Mouse (Mus musculus) frontal cortex, postnatal 14 days (tissue): ENCODE measurements at regions not wholly inside any gene's neighbourhood (a gene's known extent, or its start where the extent isn't known, plus 50 kb on each side); places are given as distances from the start of the nearest gene placed in this dataset.

Experiments
- DNase-seq, 2 experiments: peaks; one replicate each; pipeline ENCODE4 v3.0.0; 2022; ENCODE audit warnings: low spot score in 2 of 2

DNA sequence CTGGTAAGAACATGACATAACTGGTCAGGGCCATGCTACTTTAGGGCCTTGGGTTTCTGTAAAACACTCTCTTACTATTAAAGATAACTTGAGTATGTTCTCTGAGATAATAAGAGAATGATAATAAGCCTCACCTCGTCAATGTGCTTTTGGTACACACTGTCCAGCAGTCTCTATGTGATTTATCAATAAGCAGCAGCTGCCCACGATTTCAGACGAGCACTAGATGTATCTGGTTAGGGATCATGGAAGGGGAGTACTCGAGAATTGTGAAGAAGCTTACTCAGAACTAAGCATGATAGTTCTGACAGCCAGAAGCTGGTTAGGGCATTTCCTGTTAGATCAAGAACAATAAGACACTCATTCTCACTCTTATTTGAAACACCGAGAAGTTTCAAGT, 53.8 kb downstream of the Neurod6 start:
- no peak for DNase-seq

DNA sequence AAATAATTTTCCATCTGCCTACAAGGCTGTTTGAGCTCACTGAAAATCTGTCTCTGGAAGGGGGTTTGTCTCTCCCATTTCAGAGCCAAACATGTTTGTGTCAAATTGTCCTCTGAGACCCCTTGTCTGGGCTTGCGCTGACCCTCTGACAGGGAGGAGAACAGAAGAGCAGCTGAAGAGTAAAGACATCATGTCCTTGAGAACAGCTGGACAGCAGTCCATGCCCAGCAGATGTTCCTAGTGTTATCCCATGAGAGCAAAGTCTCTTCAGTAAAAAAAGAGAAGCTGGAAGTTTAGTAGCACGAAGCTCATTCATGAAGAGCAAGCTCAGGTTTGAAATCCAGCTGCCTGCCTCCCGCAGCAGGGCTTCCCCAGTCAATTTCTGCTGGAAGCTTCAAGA, 60.7 kb downstream of the Neurod6 start:
- DNase-seq, result no peak

DNA sequence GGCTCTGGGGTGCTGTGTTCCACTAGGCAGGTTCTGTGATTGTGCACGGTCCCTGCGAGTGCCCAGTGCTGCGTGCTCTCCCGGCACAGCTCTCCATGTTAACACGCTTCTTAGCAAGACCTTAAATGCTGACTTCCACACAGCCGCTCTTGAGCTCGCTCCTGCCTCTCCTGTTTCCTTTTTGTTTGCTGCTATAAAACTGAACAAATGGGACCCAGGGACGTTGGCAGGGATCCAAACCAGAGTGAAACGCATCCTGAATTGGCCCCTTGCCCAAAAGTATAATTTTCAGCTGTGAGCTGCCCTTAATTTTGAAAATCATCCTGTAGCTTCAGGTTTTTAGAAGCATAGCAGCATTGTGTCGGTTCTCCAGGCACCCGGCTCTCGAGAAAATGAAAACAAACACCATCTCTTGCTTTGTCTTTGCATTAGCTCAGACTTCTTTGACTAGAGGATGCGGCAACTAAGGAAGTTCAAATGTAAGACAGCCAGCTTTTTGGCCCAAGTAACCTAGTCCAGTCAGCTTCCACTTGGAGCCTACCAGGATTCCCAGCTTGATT, 63.1 kb downstream of the Neurod6 start:
- DNase-seq, result peak; percentile 39 to 47

- DNase-seq, result no peak
Measured at GRCm38 (mm10) chr6:55610395-55610794, 70.7 kb downstream of the Neurod6 start.

GRCm38 (mm10) chr6:55609976-55610375, 71.1 kb downstream of the Neurod6 start:
- DNase-seq, result no peak

DNA sequence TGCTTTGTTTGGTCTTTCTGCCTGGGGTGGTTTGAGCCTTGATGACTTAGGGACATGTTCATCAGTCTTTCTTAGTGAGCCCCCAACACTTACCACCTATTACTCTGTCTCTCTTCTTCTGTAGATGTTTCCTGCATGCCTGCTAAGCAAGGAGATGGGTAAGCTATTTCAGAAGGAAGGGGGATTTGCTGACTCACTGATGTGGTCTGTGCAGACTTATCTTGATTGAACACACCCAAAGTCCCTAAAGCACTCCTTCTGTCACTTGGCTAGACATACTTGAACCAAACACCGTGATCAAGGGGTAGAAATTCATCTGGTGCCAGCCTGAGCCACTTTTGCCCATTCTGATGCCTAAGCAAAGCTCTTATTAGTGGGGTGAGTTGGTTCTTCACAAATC, 72.0 kb downstream of the Neurod6 start:
- no peak for DNase-seq

DNA sequence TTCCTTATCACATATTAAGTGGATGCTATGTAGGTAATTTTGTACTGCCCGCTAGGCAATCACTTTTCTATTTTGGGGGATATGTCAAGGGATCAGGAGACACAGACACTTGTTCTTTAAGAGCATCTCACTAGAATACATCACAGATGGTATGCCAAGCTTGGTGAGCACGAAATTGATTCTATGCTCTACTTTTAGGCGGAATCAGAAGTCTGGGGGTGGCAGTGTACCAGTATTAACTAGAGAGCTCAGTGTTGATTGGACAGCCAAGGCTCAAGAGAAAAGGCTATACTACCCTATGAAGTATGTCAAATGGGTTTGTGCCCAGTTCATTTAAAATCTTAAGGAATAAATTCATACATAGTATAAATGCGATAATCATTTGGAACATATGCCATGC, 84.0 kb downstream of the Neurod6 start:
- no peak for DNase-seq

GRCm38 (mm10) chr6:55592126-55592525, 88.9 kb downstream of the Neurod6 start:
- DNase-seq, result peak; percentile 33 to 60

GRCm38 (mm10) chr6:55581106-55581505, 100.0 kb downstream of the Neurod6 start:
- DNase-seq, result no peak

DNA sequence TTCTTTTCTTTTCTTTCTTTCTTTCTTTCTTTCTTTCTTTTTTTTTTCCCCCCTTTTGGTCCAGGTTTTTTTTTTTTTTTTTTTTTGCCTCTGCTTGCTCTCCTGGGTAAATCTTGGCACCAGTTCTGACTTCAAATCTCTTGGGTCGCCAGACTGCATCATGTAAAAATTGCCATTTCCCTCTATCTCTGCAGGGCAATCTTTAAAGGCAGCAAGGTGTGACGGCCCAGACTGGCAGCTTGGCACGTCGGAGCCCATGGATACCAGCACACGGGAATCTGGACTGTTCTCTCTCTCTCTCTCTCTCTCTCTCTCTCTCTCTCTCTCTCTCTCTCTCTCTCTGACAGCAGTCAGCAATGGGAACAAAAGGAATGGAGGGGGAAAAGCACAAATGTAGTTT, 101.0 kb downstream of the Neurod6 start:
- DNase-seq, result no peak

- DNase-seq, result no peak
Measured at GRCm38 (mm10) chr6:55579611-55580010, 101.5 kb downstream of the Neurod6 start.

DNA sequence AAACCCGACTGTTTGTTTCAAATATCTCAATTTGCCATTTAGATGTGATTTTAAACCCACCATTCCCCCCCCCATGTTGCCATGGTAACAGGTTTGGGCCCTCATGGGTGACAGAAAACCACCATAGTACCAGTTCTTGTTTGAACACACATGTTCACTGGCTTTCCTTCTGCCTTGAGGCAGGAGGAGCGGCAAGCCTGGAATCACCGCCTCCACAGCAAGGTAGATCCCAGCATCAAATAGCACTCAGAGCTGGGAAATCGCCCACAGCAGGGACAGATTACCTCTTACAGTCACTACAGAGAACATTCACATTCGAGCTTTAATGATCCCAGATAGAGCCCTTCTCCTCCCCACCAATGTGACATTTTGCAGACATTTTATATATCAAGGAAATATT, 102.0 kb downstream of the Neurod6 start:
- no peak for DNase-seq

GRCm38 (mm10) chr6:55578051-55578450, 103.0 kb downstream of the Neurod6 start:
- DNase-seq, result no peak

DNA sequence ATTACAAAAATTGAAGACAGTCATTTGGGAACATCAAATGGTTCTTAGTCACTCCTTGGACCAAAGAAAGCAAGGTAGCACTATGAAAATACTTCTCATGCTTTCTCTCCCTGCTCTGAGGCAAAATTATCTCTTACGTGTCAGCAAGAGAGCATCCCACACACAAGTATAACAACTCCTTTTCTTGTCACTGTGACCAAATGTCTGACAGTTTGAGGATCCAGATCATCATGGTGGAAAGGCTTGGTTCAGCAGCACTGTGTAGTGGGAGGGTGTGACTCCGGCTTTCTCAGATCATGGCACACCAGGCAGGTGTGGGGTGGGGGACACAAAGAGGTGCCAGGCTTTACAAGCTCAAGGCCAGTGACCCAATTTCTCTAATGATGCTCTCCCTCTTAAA, 113.5 kb downstream of the Neurod6 start:
- DNase-seq, result no peak

DNA sequence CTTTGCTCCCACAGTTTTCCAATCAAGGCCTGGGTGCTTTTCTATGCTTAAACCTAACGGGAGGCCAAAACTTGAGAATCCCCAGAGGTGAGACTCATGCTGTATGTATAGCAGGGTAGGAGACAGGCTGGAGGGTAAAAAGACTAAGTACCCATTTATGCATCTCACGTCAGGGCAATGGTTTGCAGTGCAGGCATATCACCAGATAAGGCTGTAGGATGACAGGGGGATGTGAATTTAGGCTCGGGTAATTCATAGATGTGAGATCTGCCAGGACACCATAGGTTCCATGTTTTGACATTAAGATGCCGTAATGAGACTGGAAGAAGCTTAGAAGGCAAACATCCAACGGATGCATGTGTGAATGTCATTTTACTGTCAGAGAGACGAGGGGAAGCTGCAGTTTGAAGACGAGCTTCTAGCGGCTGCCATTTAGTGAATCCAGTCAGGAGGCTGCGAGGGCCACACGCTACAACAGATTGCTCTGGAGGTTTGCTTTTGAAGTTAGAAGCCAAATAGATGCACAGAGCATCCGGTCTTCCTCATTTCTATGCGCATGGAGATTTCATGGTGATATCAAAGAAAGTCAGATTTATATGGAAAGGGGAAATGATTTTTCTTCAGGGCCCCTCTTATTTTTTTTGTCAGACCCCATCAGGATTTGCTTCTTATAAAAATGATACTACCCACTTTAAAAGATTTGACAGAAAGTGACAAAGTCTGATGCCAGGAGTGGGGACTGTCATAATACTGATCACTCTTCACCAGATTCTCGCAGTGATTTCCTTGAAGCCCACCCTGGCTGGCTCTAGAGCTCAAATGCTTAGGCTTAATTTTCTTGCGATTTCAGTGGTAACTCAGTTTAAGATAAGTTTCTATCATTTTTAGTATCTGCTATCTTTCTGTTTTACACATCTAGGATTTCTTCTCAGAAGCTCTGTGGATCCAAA, 113.8 kb downstream of the Adcyap1r1 start:
- DNase-seq, result no peak

DNA sequence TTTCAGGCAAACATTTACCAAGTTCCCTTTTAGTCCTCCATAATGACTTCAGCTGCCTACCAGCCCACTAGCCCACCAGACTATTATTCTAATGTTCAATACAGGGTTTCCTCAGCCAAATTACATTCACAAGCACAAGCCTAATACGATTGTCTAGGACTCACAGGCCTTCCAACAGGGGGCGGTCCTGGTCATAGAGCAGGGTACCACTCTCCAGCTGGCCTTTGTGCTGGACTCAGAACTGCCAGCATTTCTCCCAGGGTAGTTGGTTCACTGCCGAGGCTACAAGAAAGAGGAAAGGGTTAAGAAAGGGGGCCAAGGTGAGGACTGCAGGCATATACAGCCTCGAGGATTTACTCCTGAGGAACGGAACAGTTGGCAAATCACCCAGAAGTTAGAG, 108.8 kb downstream of the Adcyap1r1 start:
- no peak for DNase-seq

- DNase-seq, result no peak
Measured at GRCm38 (mm10) chr6:55559797-55560196, 108.0 kb downstream of the Adcyap1r1 start.
